Mouse (Mus musculus): Measurements from ENCODE around the gene Tmem132d.

GRCm38 (mm10) chr5:128405071-128405470, 27.8 kb downstream of the Tmem132d start:
- TF ChIP-seq CTCF (IDR thresholded peaks at IDR 0.05; ENCODE audit: borderline replicate concordance, insufficient read depth, low read length): no peak
- no peak for TF ChIP-seq POLR2A (IDR thresholded peaks at IDR 0.05; ENCODE audit: low read depth, low read length)

Data from embryonic fibroblast, embryonic 13.5 days (primary cell).